Mouse (Mus musculus) pancreas, adult 10 weeks (tissue): ENCODE measurements around the gene Vmn1r122. TPM values are rescaled to one million over a fixed set of nuclear protein-coding genes. Genes with fewer than 3 reads are reported as not detected.

Source experiments
- polyA plus RNA-seq: library from polyadenylated mRNA; stranded (reverse); fragments of 350-450 nt; fragmentation: Illumina TruSeq; extraction: RNeasy Lipid Tissue Mini Kit (QIAGEN cat#74804); gene quantifications from one replicate; pipeline ENCODE4 v1.2.3, GENCODE M21; 2015; ENCODE audit warnings: low read depth, low replicate concordance; ENCODE audit not compliant: insufficient read depth

Vmn1r122 gene
- not detected for polyA plus RNA-seq

DNA sequence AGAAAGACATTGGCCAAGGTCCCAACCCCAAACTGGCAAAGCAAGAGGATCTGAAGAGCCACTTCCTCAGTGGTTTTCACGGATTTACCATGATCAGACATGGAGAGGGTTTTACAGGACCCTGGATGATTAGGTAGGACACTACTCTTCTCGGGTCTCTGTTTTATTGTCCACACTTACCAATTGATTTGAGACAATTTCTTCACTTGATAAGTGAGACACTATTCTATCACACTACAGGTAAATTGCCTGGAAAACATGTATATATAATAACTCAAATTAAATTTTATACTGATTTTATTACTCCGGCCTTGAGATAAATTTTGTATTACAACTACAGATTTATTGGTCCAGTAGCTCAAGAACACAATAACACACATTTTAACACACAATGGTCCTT is at the start of gene Vmn1r122:
Gene Vmn1r122, minus strand, starts transcription at position 101 of the 400 bp plus-strand sequence.

GRCm38 (mm10) chr7:21161885-21162284 is 28.0 kb upstream of the Vmn1r122 start, which contains the start of gene Vmn1r123:
TSS of gene Vmn1r123 (plus strand) at chr7:21162185.

DNA sequence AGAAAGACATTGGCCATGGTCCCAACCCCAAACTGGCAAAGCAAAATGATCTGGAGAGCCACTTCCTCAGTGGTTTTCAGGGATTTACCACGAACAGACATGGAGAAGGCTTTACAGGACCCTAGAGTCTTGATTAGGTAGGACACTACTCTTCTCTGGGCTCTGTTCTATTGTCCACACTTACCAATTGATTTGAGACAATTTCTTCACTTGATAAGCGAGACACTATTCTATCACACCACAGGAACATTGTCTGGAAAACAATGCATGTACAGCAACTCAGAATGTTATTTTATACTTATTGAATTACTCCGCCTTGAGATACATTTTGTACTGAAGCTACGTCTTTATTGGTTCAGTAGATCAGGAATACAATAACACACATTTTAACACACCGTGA is 35.5 kb downstream of the Vmn1r122 start, which contains the start of gene Vmn1r121:
Gene Vmn1r121, minus strand, starts transcription at position 101 of the 400 bp plus-strand sequence.

Other genes with a start within 250 kb of the Vmn1r122 start
- not detected for gene Vmn1r118, start 221.8 kb downstream of the Vmn1r122 start, polyA plus RNA-seq
- not detected for gene Vmn1r119, start 121.7 kb downstream of the Vmn1r122 start, polyA plus RNA-seq
- not detected for gene Vmn1r120, start 80.3 kb downstream of the Vmn1r122 start, polyA plus RNA-seq
- not detected for gene Vmn1r121, start 35.6 kb downstream of the Vmn1r122 start, polyA plus RNA-seq
- not detected for gene Vmn1r123, start 28.1 kb upstream of the Vmn1r122 start, polyA plus RNA-seq
- not detected for gene Gm5157, start 56.3 kb upstream of the Vmn1r122 start, polyA plus RNA-seq
- not detected for gene Vmn1r124, start 126.5 kb upstream of the Vmn1r122 start, polyA plus RNA-seq
- gene Vmn1r125, start 138.1 kb upstream of the Vmn1r122 start, polyA plus RNA-seq = not detected
- gene Vmn1r126, start 167.3 kb upstream of the Vmn1r122 start, polyA plus RNA-seq = not detected
- not detected for gene Vmn1r127, start 185.7 kb upstream of the Vmn1r122 start, polyA plus RNA-seq
- gene Vmn1r128, start 215.2 kb upstream of the Vmn1r122 start, polyA plus RNA-seq = not detected
- gene Vmn1r129, start 227.2 kb upstream of the Vmn1r122 start, polyA plus RNA-seq = not detected